Mouse (Mus musculus) liver, embryonic 18 days (tissue): ENCODE results near the gene Klk1b5. TPM values are rescaled to one million over a fixed set of nuclear protein-coding genes. Genes with fewer than 3 reads are reported as not detected.

Experiments used
- polyA plus RNA-seq: library from polyadenylated mRNA; depleted of rRNA; stranded (reverse); fragments of >200 nt; gene quantifications from 2 replicates; pipeline ENCODE4 v1.2.3, GENCODE M21; 2012; rRNA removed

The Klk1b5 gene
- not detected in 2 replicates for polyA plus RNA-seq

GRCm38 (mm10) chr7:44215645-44216044, at the start of gene Klk1b5:
TSS of gene Klk1b5 (plus strand) at chr7:44215945.

GRCm38 (mm10) chr7:44187936-44188335, 27.8 kb upstream of the Klk1b5 start, which contains the start of gene Klk1b24:
TSS of gene Klk1b24 (plus strand) at chr7:44188236.

GRCm38 (mm10) chr7:44197891-44198290, 17.9 kb upstream of the Klk1b5 start, which contains the start of gene Klk1b3:
TSS of gene Klk1b3 (plus strand) at chr7:44198191.

GRCm38 (mm10) chr7:44207135-44207534, 8.6 kb upstream of the Klk1b5 start, which contains the start of gene Klk1b4:
TSS of gene Klk1b4 (plus strand) at chr7:44207435.

GRCm38 (mm10) chr7:44225076-44225475, 9.3 kb downstream of the Klk1b5 start, which contains the start of gene Klk1:
TSS of gene Klk1 (plus strand) at chr7:44225360.

GRCm38 (mm10) chr7:44235909-44236308, 20.2 kb downstream of the Klk1b5 start, which contains the start of gene Gm36864:
TSS of gene Gm36864 (plus strand) at chr7:44236177.

GRCm38 (mm10) chr7:44246055-44246983, 30.6 kb downstream of the Klk1b5 start, which contains the start of the genes 1700028J19Rik and 2410002F23Rik:
TSS of gene 1700028J19Rik (minus strand) at chr7:44246695.
TSS of gene 2410002F23Rik (plus strand) at chr7:44246722.

GRCm38 (mm10) chr7:44257278-44257677, 41.5 kb downstream of the Klk1b5 start, which contains the start of gene Acp4:
TSS of gene Acp4 (minus strand) at chr7:44257378.

GRCm38 (mm10) chr7:44261147-44261546, 45.4 kb downstream of the Klk1b5 start, which contains the start of gene Gm15517:
TSS of gene Gm15517 (plus strand) at chr7:44261447.

Other genes starting within 250 kb of the Klk1b5 start
- gene Klk1b1, start 249.2 kb upstream of the Klk1b5 start, polyA plus RNA-seq, result not detected in 2 replicates
- gene Klk1b9, start 239.9 kb upstream of the Klk1b5 start, polyA plus RNA-seq, result not detected in 2 replicates
- not detected in 2 replicates for gene Klk1b11, start 220.1 kb upstream of the Klk1b5 start, polyA plus RNA-seq
- gene Klk1b26, start 203.8 kb upstream of the Klk1b5 start, polyA plus RNA-seq, result not detected in 2 replicates
- gene Klk1b27, start 163.7 kb upstream of the Klk1b5 start, polyA plus RNA-seq, result 0.07 and 0.10 TPM in 2 replicates
- gene Klk1b21, start 113.6 kb upstream of the Klk1b5 start, polyA plus RNA-seq, result not detected in 2 replicates
- gene Klk1b22, start 103.3 kb upstream of the Klk1b5 start, polyA plus RNA-seq, result not detected in 2 replicates
- gene Klk1b16, start 79.2 kb upstream of the Klk1b5 start, polyA plus RNA-seq, result not detected in 2 replicates
- not detected in 2 replicates for gene Klk1b24, start 27.7 kb upstream of the Klk1b5 start, polyA plus RNA-seq
- not detected in 2 replicates for gene Klk1b3, start 17.8 kb upstream of the Klk1b5 start, polyA plus RNA-seq
- 0.13 and 0.50 TPM in 2 replicates for gene Klk1b4, start 8.5 kb upstream of the Klk1b5 start, polyA plus RNA-seq
- 0.08 and 0.67 TPM in 2 replicates for gene Klk1, start 9.4 kb downstream of the Klk1b5 start, polyA plus RNA-seq
- gene Gm36864, start 20.2 kb downstream of the Klk1b5 start, polyA plus RNA-seq, result not detected in 2 replicates
- 0.71 TPM in 2 replicates for gene 1700028J19Rik, start 30.8 kb downstream of the Klk1b5 start, polyA plus RNA-seq
- 33.2 and 37.0 TPM in 2 replicates for gene 2410002F23Rik, start 30.8 kb downstream of the Klk1b5 start, polyA plus RNA-seq
- not detected in 2 replicates for gene Acp4, start 41.4 kb downstream of the Klk1b5 start, polyA plus RNA-seq
- not detected in 2 replicates for gene Gm15517, start 45.5 kb downstream of the Klk1b5 start, polyA plus RNA-seq
- gene Clec11a, start 91.0 kb downstream of the Klk1b5 start, polyA plus RNA-seq, result 0.78 and 0.94 TPM in 2 replicates
- 0.02 and 0.04 TPM in 2 replicates for gene Shank1, start 94.3 kb downstream of the Klk1b5 start, polyA plus RNA-seq
- 0.02 and 0.04 TPM in 2 replicates for gene Syt3, start 168.2 kb downstream of the Klk1b5 start, polyA plus RNA-seq
- gene 1700008O03Rik, start 169.9 kb downstream of the Klk1b5 start, polyA plus RNA-seq, result 0.19 and 0.22 TPM in 2 replicates
- 0.02 TPM in 1 of 2 replicates, not detected in the other for gene Lrrc4b, start 213.1 kb downstream of the Klk1b5 start, polyA plus RNA-seq
- gene Aspdh, start 249.4 kb downstream of the Klk1b5 start, polyA plus RNA-seq, result 52.0 and 53.0 TPM in 2 replicates